Mouse (Mus musculus): Measurements from ENCODE around the gene Gcnt2.

Gcnt2 gene

DNA sequence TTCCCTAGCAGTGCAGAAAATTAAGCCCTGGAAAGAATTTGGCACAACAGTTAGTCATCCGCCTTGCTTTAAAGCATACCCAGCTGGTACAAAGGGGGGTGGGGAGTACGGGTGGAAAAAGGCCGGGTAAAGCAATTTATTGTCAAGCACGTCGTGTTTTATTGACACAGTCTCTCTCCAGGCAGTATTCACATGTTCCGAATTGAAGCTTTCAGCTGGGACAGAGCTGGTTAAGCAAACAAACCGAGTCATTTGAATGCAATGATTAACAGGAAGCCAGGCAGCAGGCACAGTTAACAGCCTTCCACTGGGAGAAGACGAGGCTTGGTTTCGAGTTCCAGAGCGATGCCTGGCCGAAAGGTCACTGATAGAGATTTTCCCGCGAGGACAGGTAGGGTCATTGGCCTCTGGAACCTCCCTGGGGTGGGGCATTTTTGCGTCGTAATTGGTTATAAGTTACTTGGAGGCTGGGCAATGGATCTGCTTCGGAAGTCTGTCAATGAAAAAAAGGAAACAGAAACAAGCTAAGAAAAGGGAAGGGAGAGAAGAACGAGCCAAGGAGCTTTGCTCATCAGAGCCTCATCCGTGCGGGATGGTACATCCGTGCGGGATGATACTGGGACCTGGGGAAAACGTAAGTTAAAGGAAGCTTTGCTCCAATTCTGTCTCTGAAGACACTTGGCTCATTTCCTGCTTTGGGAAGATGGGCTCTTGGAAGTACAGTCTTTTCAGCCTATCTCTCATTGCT lies at the start of gene Gcnt2:
TSS of gene Gcnt2 (plus strand) at position 103 of the 748 bp plus-strand sequence.
- no peak for DNase-seq (ENCODE audit: low spot score)

GRCm38 (mm10) chr13:40820617-40821016 lies 38.9 kb upstream of the Gcnt2 start:
- DNase-seq (ENCODE audit: low spot score) = no peak

GRCm38 (mm10) chr13:40821911-40822310 lies 37.6 kb upstream of the Gcnt2 start:
- no peak for DNase-seq (ENCODE audit: low spot score)

- DNase-seq (ENCODE audit: low spot score) = no peak
Measured at GRCm38 (mm10) chr13:40841146-40841787, 18.3 kb upstream of the Gcnt2 start.

DNA sequence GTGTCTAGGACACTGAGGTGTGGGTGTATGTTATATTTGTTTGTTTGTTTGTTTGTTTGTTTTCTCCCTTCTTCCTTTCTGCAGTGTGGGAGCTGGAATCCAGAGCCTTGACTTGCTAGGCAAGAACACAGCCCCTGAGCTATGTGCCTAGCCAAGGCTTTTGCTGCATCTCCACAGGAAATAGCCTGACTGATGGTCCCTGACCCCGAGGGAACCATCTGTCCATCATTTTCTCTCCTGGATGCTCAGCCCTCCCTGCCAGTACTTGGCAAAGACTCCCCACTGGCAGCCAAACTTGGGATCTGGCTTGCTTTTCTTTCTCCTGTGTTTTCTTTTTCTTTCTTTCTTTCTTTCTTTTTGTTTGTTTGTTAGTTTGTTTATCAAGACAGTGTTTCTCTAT lies 17.4 kb upstream of the Gcnt2 start:
- no peak for DNase-seq (ENCODE audit: low spot score)

DNA sequence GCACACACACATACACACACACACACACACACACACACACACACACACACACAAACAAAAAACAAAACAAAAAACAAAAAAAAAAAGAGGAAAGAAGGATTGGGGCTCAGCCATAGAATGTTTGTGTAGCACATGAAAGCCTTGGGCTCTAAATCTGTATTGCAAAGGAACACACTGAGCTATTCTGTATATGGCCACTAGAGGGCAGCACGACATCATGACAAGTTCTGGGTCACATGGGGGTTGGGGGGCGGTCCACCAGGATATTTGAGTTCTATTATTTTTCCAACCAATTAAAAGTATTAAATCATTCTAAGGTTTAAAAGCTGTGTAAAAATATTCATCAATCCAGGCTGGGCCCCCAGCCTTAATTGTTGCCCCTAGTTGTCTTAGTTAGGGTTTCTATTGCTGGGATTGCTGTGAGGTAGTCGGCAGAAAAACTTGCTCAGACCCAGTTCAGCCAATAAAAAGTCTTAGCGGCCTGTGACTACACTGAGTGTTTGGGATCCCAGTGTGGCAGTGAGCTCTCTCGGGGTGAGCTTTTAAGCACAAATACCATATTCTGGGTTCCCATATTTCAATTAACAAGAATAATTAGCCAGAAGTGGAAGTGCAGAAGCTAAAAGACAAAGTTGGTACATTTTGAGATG lies 16.0 kb upstream of the Gcnt2 start:
- peak; percentile 51 for DNase-seq (ENCODE audit: low spot score)

- no peak for DNase-seq (ENCODE audit: low spot score)
Measured at GRCm38 (mm10) chr13:40844144-40844543, 15.4 kb upstream of the Gcnt2 start.

DNA sequence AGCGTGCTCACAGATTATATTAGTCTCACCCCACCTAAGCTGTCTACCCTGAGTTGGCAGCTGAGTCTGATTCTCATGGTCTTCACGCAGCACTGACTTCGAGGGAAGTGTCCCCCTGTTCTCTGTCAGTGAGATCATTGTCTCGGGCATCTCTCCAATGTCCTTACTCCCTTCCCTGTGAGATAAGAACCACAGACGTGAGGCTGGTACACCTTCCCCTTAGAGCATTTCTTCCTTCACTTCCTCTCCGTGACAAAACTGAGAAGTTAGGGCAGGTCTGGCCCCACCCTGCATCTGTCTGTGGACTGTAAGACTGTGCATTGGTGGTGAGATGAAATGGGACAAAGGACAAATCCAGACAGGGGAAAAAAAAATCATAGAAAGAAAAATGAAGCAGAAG lies 13.6 kb upstream of the Gcnt2 start:
- DNase-seq (ENCODE audit: low spot score) = no peak

DNA sequence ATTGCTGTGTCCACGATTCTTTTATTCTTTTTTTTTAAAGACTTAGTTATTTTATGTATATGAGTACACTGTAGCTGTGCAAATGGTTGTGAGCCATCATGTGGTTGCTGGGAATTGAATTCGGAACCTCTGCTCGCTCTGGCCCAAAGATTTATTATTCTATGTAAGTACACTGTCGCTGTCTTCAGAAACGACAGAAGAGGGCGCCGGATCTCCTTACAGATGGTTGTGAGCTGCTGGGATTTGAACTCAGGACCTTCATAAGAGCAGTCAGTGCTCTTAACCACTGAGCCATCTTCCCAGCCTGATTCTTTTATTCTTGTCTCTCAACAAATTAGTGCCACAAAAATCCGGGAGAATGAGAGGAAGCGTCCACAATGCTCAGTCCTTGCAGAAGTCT lies 13.2 kb upstream of the Gcnt2 start:
- no peak for DNase-seq (ENCODE audit: low spot score)

DNA sequence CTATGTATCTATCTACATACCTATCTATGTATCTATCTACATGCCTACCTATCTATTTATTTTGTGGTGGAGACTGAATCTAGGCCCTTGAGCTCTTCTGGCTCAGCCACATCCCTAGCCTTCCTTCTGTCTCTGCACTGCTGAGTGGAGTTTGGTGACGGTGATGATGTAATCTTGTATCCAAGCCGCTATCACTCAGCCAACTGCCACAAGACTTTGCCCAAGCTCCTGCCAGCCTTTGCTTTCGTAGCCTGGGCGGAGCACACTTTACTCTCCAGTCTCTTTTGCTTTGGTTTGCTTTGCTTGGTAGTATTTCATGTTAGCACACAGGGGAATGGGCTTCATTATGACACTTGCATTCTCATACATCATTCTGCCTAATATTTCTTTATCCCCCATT lies 11.7 kb upstream of the Gcnt2 start:
- no peak for DNase-seq (ENCODE audit: low spot score)

DNA sequence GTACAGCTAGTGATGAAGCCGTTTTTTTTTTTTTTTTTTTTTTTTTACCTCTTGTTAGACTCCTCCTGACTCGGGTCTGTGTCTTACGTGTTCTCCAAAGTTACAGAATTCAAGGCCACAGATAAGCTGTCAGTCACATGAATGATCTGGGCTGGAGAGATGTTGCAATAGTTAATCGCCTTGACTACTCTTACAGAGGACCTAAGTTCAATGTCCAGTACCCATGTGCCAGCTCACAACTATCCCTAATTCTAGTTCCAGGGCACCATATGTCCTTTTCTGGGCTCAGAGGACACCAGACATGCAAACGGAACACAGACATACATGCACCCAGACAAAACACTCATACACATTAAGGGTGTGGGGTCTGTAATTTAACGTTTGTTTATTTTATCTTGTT lies 8.9 kb upstream of the Gcnt2 start:
- no peak for DNase-seq (ENCODE audit: low spot score)

DNA sequence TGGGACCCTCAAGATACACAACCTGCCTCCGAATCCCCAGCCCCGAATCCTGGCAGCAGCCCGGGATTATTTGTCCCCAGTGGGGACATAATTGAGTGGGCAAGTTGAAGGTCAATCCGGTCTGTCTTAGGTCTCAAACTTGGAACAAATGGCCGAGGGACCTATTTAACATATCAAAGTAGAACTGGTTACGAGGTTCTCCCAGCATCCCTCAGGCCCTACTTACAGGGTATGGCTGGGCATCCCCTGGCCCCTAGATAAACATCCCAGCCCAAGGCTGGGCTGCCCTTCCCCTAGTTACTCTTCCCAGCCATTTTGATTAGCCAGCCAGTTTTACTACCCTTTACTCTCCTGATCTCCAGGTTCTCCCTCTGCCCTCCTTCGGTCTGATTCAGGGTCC lies 8.3 kb upstream of the Gcnt2 start:
- DNase-seq (ENCODE audit: low spot score) = no peak

GRCm38 (mm10) chr13:40851961-40852360 lies 7.6 kb upstream of the Gcnt2 start:
- DNase-seq (ENCODE audit: low spot score) = no peak

DNA sequence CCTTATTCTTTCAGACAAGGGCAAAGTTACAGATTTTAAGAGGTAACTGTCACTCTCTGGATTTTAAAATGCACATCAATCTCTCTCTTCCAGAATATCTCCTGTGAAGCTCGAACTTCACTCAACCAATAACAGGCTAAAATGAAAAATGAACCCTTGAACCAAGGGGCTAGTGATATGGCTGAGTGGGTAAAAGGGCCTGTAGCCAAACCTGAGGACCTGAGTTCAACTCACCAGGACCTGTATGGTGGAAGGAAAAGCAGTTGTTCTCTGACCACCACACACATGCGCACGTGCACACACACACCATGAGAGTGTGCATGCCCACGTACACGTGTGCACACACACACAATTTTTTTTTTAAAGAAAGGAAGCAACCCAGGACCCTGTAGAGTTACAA lies 6.8 kb upstream of the Gcnt2 start:
- DNase-seq (ENCODE audit: low spot score) = no peak

- no peak for DNase-seq (ENCODE audit: low spot score)
Measured at GRCm38 (mm10) chr13:40853842-40854241, 5.7 kb upstream of the Gcnt2 start.

- no peak for DNase-seq (ENCODE audit: low spot score)
Measured at GRCm38 (mm10) chr13:40854451-40855058, 5.0 kb upstream of the Gcnt2 start.

DNA sequence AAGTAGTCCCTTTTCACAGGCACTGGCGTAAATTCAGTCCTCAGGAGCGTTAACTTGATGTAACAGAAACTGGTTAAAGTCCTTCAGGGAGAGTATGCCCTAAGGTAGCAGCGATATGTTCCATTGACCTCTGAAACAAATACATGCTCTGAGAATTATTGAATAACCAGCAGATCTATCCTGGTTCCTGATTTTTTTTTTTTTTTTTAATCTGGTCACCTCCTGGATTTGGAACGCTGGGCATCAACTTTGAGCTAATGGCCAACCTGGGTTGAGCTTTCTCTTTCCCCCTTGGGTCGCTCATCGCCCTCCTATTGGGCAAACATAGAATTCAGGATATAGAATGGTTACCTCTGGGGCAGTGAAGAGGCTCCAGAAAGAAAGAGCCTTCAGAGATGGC lies 4.3 kb upstream of the Gcnt2 start:
- no peak for DNase-seq (ENCODE audit: low spot score)

- no peak for DNase-seq (ENCODE audit: low spot score)
Measured at GRCm38 (mm10) chr13:40856786-40857185, 2.8 kb upstream of the Gcnt2 start.

DNA sequence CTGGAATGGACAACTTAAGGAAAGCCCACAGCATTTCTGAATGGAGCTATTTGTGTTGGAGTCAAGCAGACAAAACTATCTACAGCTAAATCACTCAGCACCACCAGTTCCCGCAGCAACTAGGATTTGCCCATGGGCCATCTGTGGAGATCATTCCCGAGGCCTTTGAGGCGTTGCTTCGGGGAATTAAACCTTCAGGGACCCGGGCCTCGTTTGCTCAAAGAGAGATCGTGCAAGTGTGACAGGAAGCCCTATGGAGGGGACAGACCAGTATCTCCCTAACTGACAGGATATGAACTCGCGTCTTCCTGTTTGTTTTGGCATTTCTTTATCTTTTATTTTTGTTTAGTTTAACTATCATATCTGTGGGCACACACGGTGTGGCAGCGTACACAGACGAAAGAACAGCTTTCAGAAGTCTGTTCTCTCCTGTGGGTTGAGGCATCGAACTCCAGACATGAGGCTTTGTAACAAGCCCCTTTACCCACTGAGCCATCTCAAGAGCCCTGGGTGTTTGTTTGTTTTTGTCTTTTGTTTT lies 2.2 kb upstream of the Gcnt2 start:
- no peak for DNase-seq (ENCODE audit: low spot score)

- DNase-seq (ENCODE audit: low spot score) = no peak
Measured at GRCm38 (mm10) chr13:40859225-40859624, 329 bp upstream of the Gcnt2 start.

GRCm38 (mm10) chr13:40863006-40863405 lies 3.5 kb downstream of the Gcnt2 start:
- no peak for DNase-seq (ENCODE audit: low spot score)

DNA sequence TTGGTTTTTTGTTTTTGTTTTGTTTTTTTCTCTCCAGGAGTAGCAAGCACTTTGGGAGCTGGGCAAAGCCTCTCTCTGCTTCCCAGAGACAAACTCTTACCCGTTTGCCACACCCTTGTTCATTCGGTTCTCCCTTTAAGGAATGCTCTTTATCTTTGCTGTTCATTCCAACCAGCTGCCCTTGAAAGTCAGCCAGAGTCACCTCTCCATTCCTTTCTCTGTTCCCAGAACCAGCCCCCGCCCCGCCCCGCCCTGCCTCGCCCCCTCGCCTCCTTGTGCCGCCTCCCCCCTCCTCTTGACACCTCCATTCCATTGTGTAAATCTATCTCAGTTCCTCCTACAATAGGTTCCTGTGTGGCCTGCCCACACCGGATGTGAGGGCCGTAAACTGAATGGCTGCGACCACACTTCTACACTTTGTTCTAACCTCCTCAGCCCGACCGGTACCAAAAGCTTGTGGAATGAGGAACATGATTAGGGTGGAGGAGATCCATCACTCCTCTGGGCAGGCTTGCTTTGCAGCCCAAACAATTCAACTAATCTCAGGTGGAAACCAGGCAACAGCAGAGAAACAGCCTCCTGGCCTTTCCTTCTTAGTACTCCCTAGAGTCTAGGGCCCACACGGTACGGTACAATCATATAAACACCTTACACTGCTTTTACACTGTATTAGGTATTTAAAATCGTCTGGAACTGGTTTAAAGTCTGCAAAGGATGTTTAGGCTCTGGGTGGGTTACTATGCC lies 9.5 kb downstream of the Gcnt2 start:
- peak; percentile 26 for DNase-seq (ENCODE audit: low spot score)

Measured in T-cell, adult 2 months (primary cell).